Mouse (Mus musculus) lung, adult 2 months (tissue): ENCODE results near the gene Plpp3.

Source experiments
- CTCF ChIP-seq: fragments of 200-500 bp; IDR thresholded peaks from 2 replicates; pipeline ENCODE4 v1.5.1; 2011; ENCODE audit warnings: mild to moderate bottlenecking, low read length, control low read depth; ENCODE audit not compliant: insufficient read depth
- POLR2A ChIP-seq: fragments of 200-500 bp; IDR thresholded peaks from 2 replicates; pipeline ENCODE4 v1.6.1; 2011; ENCODE audit warnings: low read depth, mild to moderate bottlenecking, control low read depth, low read length, borderline replicate concordance; ENCODE audit errors: extremely low read depth

- no peak for TF ChIP-seq CTCF
- TF ChIP-seq POLR2A, result peak; percentile 98
Observed at GRCm38 (mm10) chr4:105157276-105158168, at the start of gene Plpp3.
